Mouse (Mus musculus): Measurements from ENCODE around the gene Fcna. TPM values are rescaled to one million over a fixed set of nuclear protein-coding genes. Genes with fewer than 3 reads are reported as not detected.

Fcna gene
- polyA plus RNA-seq, 1 experiment from 2014 or later: 3.5 TPM

DNA sequence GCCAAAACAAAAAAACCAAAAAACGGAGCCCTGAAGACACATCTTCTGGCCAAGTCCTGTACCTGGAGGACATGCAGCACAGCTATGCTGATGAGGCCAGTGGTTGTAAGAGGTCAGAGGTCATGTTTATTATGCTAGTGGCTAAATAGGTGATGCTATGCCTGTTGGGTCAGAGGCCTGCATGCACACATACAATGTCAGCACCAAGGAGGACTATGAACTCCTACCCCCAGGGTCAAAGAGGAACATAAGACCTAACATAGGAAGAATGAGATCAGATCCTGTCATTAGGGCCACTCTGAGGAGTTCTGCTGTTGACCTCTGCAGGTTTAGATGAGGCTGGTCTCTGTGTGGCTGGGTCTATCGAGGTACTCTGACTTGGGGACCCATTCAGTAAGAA, 27.8 kb downstream of the Fcna start:
- 94% methylated on average over 2 of the region's 2 CpGs for WGBS
- H3K9ac ChIP-seq: no peak overlapping the region
- H3K27me3 ChIP-seq (replicated peaks): no peaks in the 10 kb centered on the region
- no peak overlapping the region for H3K27ac ChIP-seq
- no peak for ATAC-seq
- no peaks in the 10 kb centered on the region for H3K9me3 ChIP-seq
- no peaks in the 10 kb centered on the region for H3K4me1 ChIP-seq (replicated peaks)
- H3K36me3 ChIP-seq: peaks cover 59% of the 10 kb centered on the region
- H3K4me3 ChIP-seq (replicated peaks): no peak overlapping the region
- H3K4me2 ChIP-seq (replicated peaks): no peak overlapping the region

DNA sequence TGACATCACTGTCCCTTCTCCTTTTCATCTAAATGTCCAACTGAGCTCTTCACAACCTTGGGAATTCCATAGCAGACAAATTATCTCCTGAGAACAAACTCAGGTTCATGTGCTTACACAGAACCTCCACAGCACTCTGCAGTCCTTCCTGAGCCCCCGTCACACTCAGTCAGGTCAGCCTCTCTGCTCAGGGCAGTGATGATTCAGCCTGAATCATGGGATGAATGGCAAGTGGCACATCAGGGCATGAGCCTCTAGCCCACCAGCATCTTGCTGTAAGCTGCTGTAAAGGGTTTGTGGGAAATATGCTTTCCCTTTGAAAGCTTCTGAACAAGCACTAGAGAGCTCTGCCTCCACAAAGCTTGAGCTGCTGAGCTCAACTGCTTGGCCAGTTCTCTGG, 29.1 kb downstream of the Fcna start:
- Histone ChIP-seq H3K4me3 (replicated peaks) (no peak overlapping the region), H3K4me2 (replicated peaks) (no peak overlapping the region), H3K9me3 (no peaks in the 10 kb centered on the region), H3K27ac (no peak overlapping the region), H3K4me1 (replicated peaks) (no peaks in the 10 kb centered on the region), H3K27me3 (replicated peaks) (no peaks in the 10 kb centered on the region), H3K9ac (no peak overlapping the region), H3K36me3 (peaks cover 60% of the 10 kb centered on the region)
- 97% methylated on average over 1 of the region's 1 CpGs for WGBS
- no peak for ATAC-seq

DNA sequence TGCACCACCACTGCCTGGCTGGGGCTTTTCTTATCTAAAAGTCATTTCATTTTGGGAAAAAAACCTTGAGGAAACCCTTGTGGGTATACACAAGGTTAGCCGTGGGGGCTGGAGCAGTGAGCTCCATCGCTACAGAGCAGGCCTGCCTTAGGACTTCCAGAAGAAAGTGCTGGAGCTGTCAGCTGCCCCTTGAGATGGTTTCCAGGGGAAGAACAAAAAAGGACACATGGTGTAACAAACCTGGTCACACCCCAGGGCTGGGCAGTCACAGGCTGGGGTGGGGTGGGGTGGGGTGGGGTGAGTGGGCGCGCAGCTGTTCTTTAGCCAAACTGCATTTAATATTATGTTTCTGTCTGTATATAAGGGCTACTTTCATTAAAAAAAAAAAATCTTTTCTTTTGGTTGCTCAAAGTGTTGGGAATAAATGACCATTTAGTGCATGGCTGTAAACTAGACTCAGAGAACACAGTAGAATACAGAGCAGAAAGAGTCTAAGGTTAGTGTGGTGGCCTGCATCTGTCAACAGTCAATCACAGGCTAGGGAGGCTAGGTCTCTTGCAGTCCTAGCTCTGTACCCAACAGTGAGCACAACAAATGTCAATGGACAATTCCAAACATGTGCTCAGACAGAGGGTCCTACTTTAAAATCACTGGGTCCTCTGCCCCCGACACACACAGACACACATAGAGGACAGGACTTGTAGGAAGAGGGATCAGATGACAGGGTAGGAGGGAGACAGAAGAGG, 30.9 kb downstream of the Fcna start:
- 89% methylated on average over 5 of the region's 5 CpGs for WGBS
- no peaks in the 10 kb centered on the region for H3K4me1 ChIP-seq (replicated peaks)
- no peak overlapping the region for H3K9ac ChIP-seq
- peaks cover 67% of the 10 kb centered on the region for H3K36me3 ChIP-seq
- ATAC-seq: no peak
- no peaks in the 10 kb centered on the region for H3K9me3 ChIP-seq
- H3K27ac ChIP-seq: no peak overlapping the region
- H3K27me3 ChIP-seq (replicated peaks): no peaks in the 10 kb centered on the region
- no peak overlapping the region for H3K4me3 ChIP-seq (replicated peaks)
- no peak overlapping the region for H3K4me2 ChIP-seq (replicated peaks)

DNA sequence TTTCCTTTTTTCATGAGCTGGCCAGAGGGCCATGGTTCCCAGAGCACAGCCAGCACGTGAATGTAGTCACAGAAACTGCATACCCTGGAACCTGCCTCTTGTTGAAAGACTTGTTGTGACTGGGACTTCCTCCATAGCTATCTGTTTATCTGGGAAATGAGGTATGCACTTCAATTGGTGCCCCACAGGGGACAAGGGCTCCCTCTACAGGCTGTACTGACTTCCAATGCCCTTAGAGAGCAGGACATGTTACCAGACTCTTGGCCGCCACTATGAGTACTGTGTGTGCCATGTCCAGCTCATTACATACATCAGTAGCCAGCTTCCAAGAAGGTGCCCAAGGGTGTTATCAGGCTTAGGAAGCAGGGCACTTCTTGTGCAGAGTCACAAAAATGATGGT, 36.0 kb downstream of the Fcna start:
- Histone ChIP-seq H3K4me1 (replicated peaks) (no peaks in the 10 kb centered on the region), H3K27ac (no peak overlapping the region), H3K4me2 (replicated peaks) (no peak overlapping the region), H3K9ac (no peak overlapping the region), H3K27me3 (replicated peaks) (no peaks in the 10 kb centered on the region), H3K36me3 (peaks cover 50% of the 10 kb centered on the region), H3K9me3 (no peaks in the 10 kb centered on the region), H3K4me3 (replicated peaks) (no peak overlapping the region)
- ATAC-seq: peak; percentile 43; the same call in 1 of the 2 replicates
- 82% methylated on average over 2 of the region's 2 CpGs for WGBS

DNA sequence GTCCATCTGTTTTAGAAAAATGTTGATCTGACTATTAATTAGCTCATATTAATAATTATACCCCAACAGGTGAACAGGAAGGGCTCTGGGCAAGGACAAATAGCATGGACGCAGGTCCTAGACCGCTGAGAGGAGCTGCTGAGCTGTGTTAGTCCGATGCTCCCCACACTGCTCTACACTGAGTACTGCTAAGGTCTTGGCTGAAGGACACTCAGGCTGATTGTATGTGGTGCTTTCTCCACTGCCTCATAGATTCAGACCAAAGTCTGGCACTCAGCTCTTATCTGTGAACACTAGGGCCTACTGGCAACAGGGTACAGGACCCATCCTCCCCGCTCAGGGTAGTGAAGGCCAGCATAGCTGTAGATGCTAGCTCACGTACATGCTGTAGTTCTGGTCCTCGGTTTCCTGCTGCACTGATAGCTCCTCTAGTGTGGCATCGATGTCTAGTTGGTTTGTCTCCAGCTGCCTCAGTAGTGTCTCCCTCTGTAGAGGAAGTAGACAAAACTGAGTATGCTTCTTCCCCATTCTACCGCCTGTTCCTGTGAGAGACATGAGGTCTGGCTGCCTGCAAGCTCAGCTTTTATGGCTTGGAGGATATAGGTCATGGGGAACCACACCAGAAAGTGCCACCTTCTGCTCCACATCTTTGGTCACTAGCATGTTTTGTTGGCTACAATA, 39.5 kb downstream of the Fcna start:
- H3K4me3 ChIP-seq (replicated peaks): no peak overlapping the region
- no peak for ATAC-seq

DNA sequence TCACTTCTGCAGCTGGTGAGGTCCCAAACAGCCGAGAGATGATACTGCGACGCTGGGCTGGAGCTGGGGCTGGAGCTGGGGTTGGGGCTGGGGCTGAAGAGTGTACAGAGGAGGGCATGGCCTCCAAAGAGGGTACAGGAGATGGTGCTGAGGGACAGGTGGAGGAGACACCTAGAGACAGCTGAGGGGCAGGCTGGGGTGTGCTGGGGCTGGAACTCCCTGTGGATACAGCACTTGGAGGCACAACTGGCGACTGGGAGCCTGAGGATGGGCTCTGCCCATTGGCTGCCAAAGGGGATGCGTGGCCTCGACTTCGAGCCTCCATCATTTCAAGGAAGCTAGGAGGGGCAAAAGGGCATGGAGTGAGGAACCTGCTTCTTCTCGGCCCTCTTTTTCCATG, 40.5 kb downstream of the Fcna start:
- Histone ChIP-seq H3K4me3 (replicated peaks) (no peak overlapping the region), H3K4me2 (replicated peaks) (no peak overlapping the region), H3K36me3 (peaks cover 33% of the 10 kb centered on the region), H3K27ac (no peak overlapping the region), H3K27me3 (replicated peaks) (no peaks in the 10 kb centered on the region), H3K4me1 (replicated peaks) (peaks cover 11% of the 10 kb centered on the region), H3K9me3 (no peaks in the 10 kb centered on the region), H3K9ac (no peak overlapping the region)
- no peak for ATAC-seq
- 93% methylated on average over 8 of the region's 8 CpGs for WGBS

More for the DNA sequence above, 39.5 kb downstream of the Fcna start:
- Histone ChIP-seq H3K9me3 (no peaks in the 10 kb centered on the region), H3K36me3 (peaks cover 40% of the 10 kb centered on the region), H3K4me1 (replicated peaks) (0 out of 2 replicates have a peak, but pooled peaks cover 2% of the 10 kb centered on the region), H3K9ac (no peak overlapping the region), H3K4me2 (replicated peaks) (no peak overlapping the region), H3K27me3 (replicated peaks) (no peaks in the 10 kb centered on the region), H3K27ac (no peak overlapping the region)
- WGBS: 93% methylated on average over 8 of the region's 8 CpGs

DNA sequence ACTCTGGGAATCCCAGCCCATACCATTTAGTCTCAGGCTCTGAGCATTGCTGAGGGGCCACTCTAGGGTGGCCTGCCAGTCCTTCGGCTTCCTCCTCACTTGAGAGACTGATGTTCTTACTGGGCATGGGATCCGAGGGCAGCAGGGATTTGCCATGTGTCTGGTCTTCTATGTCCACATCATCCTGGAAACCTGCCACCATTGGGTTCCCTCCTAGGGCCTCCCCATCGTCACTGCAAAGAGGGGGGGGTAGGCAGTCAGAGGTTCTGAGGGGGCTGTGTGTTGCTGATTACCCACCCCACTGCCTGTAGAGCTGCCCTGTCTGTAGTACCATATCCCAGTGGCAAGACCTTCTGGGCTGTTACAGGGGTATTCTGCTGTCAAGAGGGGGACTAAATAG, 42.2 kb downstream of the Fcna start:
- Histone ChIP-seq H3K4me2 (replicated peaks) (no peak overlapping the region), H3K36me3 (peaks cover 18% of the 10 kb centered on the region; the same call in 1 of the 2 replicates), H3K4me3 (replicated peaks) (no peak overlapping the region), H3K27ac (no peak overlapping the region), H3K9ac (no peak overlapping the region), H3K9me3 (no peaks in the 10 kb centered on the region), H3K4me1 (replicated peaks) (peaks cover 25% of the 10 kb centered on the region), H3K27me3 (replicated peaks) (peaks cover 5% of the 10 kb centered on the region)
- WGBS: 82% methylated on average over 3 of the region's 3 CpGs
- no peak for ATAC-seq

DNA sequence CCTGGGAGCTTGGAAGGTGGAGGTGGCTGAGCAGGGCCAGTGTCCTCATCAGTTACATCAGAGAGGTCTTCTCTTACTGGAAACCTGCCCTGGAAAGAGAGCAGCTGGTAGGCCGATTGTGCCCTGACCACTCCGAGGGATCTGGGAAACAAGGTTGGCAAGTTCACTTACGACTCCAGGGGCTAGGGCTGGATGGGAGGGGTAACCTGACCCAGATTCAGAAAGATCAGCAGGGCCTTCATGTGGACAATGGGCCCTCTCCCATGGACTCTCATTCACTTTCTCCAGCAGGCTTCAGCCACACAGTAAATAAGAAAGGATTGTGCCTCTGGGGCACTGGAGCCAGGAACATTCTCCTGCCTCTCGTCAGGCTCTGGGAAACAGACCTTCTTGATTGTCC, 43.0 kb downstream of the Fcna start:
- Histone ChIP-seq H3K36me3 (peaks cover 14% of the 10 kb centered on the region; the same call in 1 of the 2 replicates), H3K4me3 (replicated peaks) (no peak overlapping the region), H3K27me3 (replicated peaks) (peaks cover 13% of the 10 kb centered on the region), H3K4me2 (replicated peaks) (no peak overlapping the region), H3K9ac (no peak overlapping the region), H3K9me3 (no peaks in the 10 kb centered on the region), H3K4me1 (replicated peaks) (peaks cover 29% of the 10 kb centered on the region), H3K27ac (no peak overlapping the region)
- WGBS: 88% methylated on average over 4 of the region's 4 CpGs
- no peak for ATAC-seq

DNA sequence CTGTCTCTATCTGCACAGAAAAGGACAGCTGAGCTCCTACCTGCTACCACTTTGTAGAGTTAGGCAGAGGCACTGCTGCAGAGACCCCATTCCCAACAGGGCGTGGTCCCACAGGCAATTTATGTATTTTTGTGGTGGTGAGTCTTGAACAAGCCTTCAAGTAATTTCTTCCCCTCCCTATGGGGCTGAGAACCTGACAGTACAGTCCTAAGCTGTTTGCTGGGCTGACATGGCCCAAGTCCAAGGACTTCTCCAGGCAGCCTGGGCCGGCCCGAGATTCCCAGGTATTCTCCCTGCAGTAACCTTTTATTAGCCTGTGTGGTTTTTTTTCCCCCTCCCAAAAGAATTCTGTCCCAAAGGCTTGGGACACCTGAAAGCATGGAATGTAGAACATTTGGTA, 43.7 kb downstream of the Fcna start:
- H3K9ac ChIP-seq: no peak overlapping the region
- peaks cover 20% of the 10 kb centered on the region for H3K27me3 ChIP-seq (replicated peaks)
- no peak overlapping the region for H3K4me3 ChIP-seq (replicated peaks)
- peaks cover 36% of the 10 kb centered on the region for H3K4me1 ChIP-seq (replicated peaks)
- ATAC-seq: no peak
- H3K36me3 ChIP-seq: peaks cover 12% of the 10 kb centered on the region; the same call in 1 of the 2 replicates
- no peak overlapping the region for H3K4me2 ChIP-seq (replicated peaks)
- H3K9me3 ChIP-seq: no peaks in the 10 kb centered on the region
- 79% methylated on average over 3 of the region's 3 CpGs for WGBS
- no peak overlapping the region for H3K27ac ChIP-seq

DNA sequence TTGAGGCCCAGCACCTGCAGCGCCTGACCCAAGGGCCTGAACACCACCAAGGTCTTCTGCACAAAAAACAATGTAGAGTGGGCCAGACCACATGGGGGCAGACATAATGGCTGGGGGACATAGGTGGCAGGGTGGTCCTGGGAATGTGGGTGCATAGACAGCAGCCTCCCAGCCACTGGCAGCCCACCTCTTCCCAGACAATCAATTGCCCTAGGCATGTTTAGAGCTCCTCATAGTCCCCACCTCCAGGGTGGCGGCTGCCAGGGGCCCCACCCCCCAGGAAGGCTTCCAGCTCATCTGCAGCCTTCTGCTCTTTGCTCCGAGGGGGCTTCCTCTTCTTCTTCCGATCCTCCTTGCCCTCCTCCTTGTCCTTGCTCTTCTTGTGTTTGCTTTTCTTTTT, 44.3 kb downstream of the Fcna start:
- peaks cover 25% of the 10 kb centered on the region for H3K27me3 ChIP-seq (replicated peaks)
- peaks cover 42% of the 10 kb centered on the region for H3K4me1 ChIP-seq (replicated peaks)
- no peak overlapping the region for H3K27ac ChIP-seq
- no peak overlapping the region for H3K9ac ChIP-seq
- H3K9me3 ChIP-seq: no peaks in the 10 kb centered on the region
- no peak overlapping the region for H3K4me3 ChIP-seq (replicated peaks)
- ATAC-seq: no peak
- H3K4me2 ChIP-seq (replicated peaks): no peak overlapping the region
- H3K36me3 ChIP-seq: peaks cover 12% of the 10 kb centered on the region; the same call in 1 of the 2 replicates
- 52% methylated on average over 4 of the region's 4 CpGs for WGBS

DNA sequence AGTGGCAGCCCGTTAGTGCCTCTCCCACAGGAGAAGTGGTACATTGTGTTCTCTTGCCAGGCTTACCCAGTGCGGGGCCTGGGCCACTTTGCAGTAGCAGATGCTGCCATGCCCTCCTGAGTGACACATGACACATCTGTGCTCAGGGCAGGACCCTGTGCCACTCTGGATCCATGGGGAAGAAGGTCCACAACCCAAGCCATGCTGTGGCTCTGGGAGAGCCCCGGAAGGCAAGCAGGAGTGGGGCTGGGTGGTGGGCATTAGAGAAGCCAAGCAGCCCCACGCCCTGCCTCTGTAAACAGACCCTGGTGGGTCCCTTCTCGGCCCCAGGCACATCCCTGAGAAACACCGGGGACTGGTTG, 44.7 kb downstream of the Fcna start:
- Histone ChIP-seq H3K9me3 (no peaks in the 10 kb centered on the region), H3K27ac (no peak overlapping the region), H3K4me1 (replicated peaks) (peaks cover 47% of the 10 kb centered on the region), H3K4me2 (replicated peaks) (no peak overlapping the region), H3K4me3 (replicated peaks) (no peak overlapping the region), H3K27me3 (replicated peaks) (peaks cover 30% of the 10 kb centered on the region), H3K9ac (no peak overlapping the region), H3K36me3 (peaks cover 12% of the 10 kb centered on the region; the same call in 1 of the 2 replicates)
- no peak for ATAC-seq
- WGBS: 70% methylated on average over 6 of the region's 6 CpGs

DNA sequence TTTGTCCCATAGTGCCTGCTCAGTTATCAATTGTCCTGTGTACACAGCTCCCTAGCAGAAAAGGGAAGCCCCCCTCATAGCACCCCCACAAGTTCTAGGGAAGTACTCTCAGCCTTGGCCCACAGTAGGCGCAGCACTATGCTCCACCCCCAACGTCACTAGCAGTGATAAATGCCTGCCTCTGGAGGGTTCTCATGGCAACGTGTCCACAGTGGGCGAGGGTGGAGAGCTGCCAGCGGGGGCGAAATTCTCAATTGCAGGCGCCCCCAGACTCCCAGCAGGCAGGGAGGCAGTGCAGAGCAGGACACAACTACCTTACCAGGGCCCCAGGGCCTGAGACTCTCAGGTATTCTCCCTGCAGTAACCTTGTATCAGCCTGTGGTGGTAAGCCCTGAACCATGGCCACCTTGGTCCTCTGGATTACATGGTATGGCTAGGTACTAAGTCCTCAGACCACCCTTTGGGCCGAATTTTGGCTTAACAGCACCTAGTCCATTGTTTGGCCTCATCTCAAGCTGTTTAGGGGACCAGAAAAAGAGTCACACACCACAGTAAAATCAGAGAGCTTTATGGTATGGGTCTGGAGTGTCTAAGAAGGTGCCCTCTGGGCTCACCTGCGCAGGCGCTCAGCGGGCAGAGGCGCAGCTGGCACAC, 45.2 kb downstream of the Fcna start:
- Histone ChIP-seq H3K4me1 (replicated peaks) (peaks cover 52% of the 10 kb centered on the region), H3K27ac (no peak overlapping the region), H3K4me3 (replicated peaks) (no peak overlapping the region), H3K9ac (no peak overlapping the region), H3K4me2 (replicated peaks) (peak overlapping the region; percentile 82; the same call in 1 of the 2 replicates), H3K27me3 (replicated peaks) (peaks cover 35% of the 10 kb centered on the region), H3K9me3 (no peaks in the 10 kb centered on the region), H3K36me3 (peaks cover 12% of the 10 kb centered on the region; the same call in 1 of the 2 replicates)
- no peak for ATAC-seq
- WGBS: 42% methylated on average over 12 of the region's 12 CpGs
